In the genomic region with DNA sequence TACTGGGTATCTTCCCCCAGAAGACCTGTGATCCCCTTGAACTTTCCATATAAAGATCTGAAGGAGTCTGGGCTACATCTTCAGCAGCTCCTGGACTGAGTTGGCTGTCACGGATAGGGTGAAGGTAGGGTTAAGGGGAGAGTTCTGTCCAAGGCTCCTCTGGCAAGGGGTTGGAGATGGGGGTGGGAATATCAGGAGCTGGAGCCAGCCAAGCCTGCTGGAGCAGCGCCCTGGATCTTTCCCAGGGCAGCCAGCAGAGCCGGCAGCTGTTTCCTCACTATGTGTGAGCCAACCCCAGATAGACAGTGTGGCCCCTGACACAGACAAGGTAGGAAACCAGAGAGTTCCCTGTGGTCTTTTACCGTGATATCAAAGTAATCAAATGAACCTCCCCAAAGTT, we compare ENCODE assay signal across 14 mouse cellular contexts. TPM values are rescaled to one million over a fixed set of nuclear protein-coding genes. Genes with fewer than 3 reads are reported as not detected.
DNase-seq lines count a peak whose midpoint lies in the region; ATAC-seq and TF ChIP-seq lines count a peak whose summit lies in the region.
"Had no signal": no experiment of that assay in that cellular context is flagged by ENCODE, and none has a peak within 500 bp of the region (broad histone marks: within the 10 kb centered on the region; RNA-seq: fewer than 3 reads in every experiment).

No protein-coding gene starts in this region.

- TF ChIP-seq CTCF in layer of hippocampus, adult 2 months (conservative IDR thresholded peaks at IDR 0.05): no peak

- peak; percentile 31 for DNase-seq in adrenal gland, postnatal 25 days
- no peak for DNase-seq in adrenal gland, postnatal 4 days (ENCODE audit: low spot score in 2 of 2)
- peak; percentile 24 to 47 for DNase-seq in layer of hippocampus, adult 2 months (ENCODE audit: low spot score in 2 of 2)
- DNase-seq in layer of hippocampus, adult 9-11 months: no peak
- DNase-seq in brain, adult 2 months (ENCODE audit: low read depth, low spot score): peak; percentile 11
- no peak for DNase-seq in MN1 (ENCODE audit: low spot score)
- DNase-seq: embryo, embryonic 11 days had no signal

- peak; percentile 37; the same call in 1 of the 2 replicates for ATAC-seq in limb, embryonic 15.5 days (ENCODE audit: insufficient number of reproducible peaks, low FRiP score, low TSS enrichment, low read depth)
- no peak for ATAC-seq in megakaryocyte, adult 5-6 weeks (ENCODE audit: poor library complexity, severe bottlenecking)
- ATAC-seq: forebrain, embryonic 14.5 days; midbrain, embryonic 13.5 days; Patski had no signal

- H3K27me3 ChIP-seq in limb, embryonic 15.5 days: no peaks in the 10 kb centered on the region; the same call in 1 of the 2 replicates

- no peak overlapping the region for H3K4me3 ChIP-seq in layer of hippocampus, adult 2 months
- no peak overlapping the region for H3K4me3 ChIP-seq in limb, embryonic 15.5 days
- H3K4me3 ChIP-seq: hindbrain, embryonic 15.5 days; midbrain, embryonic 13.5 days had no signal

- no peak overlapping the region for H3K27ac ChIP-seq in layer of hippocampus, adult 2 months
- no peak overlapping the region for H3K27ac ChIP-seq in limb, embryonic 15.5 days
- H3K27ac ChIP-seq: hindbrain, embryonic 15.5 days; midbrain, embryonic 13.5 days; stomach, postnatal 0 days had no signal

- H3K9me3 ChIP-seq in limb, embryonic 15.5 days: no peaks in the 10 kb centered on the region
- H3K9me3 ChIP-seq: hindbrain, embryonic 15.5 days; midbrain, embryonic 13.5 days had no signal

- H3K4me2 ChIP-seq in limb, embryonic 15.5 days: no peak overlapping the region
- H3K4me2 ChIP-seq: hindbrain, embryonic 15.5 days; midbrain, embryonic 13.5 days had no signal

- H3K36me3 ChIP-seq in limb, embryonic 15.5 days: no peaks in the 10 kb centered on the region
- H3K36me3 ChIP-seq: hindbrain, embryonic 15.5 days; midbrain, embryonic 13.5 days had no signal

- H3K4me1 ChIP-seq in limb, embryonic 15.5 days: peaks cover 23% of the 10 kb centered on the region

- WGBS in limb, embryonic 15.5 days: 36% methylated on average over 4 of the region's 4 CpGs

- no peak overlapping the region for H3K9ac ChIP-seq in limb, embryonic 15.5 days
- H3K9ac ChIP-seq: hindbrain, embryonic 15.5 days; midbrain, embryonic 13.5 days had no signal

RNA-seq across cellular contexts. Expression of a gene that starts 4.6 kb away (rescaled TPM):
- total RNA-seq in adrenal gland, postnatal 25 days (2021): 6.3 and 8.1 TPM in 2 replicates
- 10 to 100 TPM; 32.3 to 45.3 TPM for total RNA-seq in adrenal gland, postnatal 4 days (2021)
- total RNA-seq in layer of hippocampus, adult 2 months (2021): 10 to 100 TPM; 32.2 to 35.7 TPM
- polyA plus RNA-seq in limb, embryonic 15.5 days (2015; fragmentation: Nextera tagmentation; extraction: Ambion mirVana): 61.0 and 71.2 TPM in 2 replicates
- total RNA-seq in megakaryocyte, adult 5-6 weeks (2015): not detected in 2 replicates
- not detected in 2 replicates for total RNA-seq in megakaryocyte, adult 5-6 weeks (2017)

Comparison
In these comparisons a context has a peak if more than half of its experiments do, and no peak if none do; other contexts are left out.
1. DNase-seq: peak in adrenal gland, postnatal 25 days (single experiment), layer of hippocampus, adult 2 months (2 of 2) and brain, adult 2 months (single experiment); none in adrenal gland, postnatal 4 days (0 of 2), layer of hippocampus, adult 9-11 months (single experiment) and MN1 (single experiment).